Mouse (Mus musculus) induced T-regulatory cell, adult 2 months (primary cell): ENCODE data around the gene Mthfsd.

Experiments
- DNase-seq: peaks from one replicate; pipeline ENCODE4 v3.0.0-alpha.2; 2012; ENCODE audit warnings: low read depth

The Mthfsd gene

DNA sequence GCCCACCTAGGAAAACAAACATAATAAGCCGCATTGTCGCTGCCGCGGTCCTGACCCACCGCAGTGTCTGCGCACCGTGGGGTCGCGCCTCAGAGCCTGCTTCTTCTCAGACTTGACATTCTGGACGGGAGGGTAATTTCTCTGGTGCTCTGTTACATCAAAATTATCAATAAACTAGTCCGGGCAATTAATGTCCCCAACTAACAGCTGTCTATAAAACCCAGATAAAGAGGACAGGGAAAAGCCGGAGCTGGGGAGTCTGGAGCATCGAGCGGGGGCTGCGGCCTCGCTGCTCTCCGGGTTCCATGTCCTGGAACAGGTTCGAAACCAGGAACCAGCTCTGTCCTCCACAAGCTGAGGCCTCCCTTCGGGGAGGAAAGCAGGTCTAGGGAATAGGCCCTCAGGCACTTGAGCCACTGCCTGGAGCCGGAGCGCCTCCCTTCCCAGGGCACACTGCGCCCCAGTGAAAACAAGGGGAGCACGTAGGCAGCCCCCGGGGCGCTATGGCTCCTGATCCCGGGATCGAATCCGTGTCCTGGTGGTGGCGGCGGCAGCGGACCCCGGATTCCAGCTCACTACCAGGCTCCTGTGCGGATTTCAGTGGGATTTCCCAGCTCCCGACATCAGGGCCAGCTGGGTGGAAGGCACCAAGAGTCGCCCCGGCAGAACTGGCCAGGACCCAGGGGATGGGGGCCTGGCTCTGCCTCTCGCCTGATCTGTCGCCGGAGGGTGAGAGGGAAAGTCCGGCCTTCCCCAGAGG lies 19.1 kb downstream of the Mthfsd start:
- DNase-seq, result no peak

DNA sequence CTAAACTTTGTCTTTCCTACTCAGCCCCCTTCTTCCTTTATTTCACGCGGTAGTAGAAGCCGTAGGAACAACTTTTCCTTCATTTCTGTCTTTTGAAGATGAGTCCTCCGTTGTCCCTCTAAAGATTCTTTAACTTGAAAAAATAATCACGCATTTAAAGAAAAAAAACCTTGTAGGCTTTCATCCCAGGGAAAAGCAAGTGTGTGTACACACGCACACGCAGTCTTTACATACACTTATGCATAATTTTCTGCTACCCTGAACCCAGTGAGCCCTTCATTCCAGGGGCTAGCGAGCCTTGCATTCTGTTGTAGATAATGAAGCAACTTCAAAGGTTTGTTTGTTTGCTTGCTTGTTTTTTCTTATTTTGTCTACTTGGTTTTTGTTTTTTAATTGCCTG lies 19.9 kb downstream of the Mthfsd start:
- no peak for DNase-seq

GRCm38 (mm10) chr8:121086004-121086900 lies 21.9 kb downstream of the Mthfsd start:
- no peak for DNase-seq

DNA sequence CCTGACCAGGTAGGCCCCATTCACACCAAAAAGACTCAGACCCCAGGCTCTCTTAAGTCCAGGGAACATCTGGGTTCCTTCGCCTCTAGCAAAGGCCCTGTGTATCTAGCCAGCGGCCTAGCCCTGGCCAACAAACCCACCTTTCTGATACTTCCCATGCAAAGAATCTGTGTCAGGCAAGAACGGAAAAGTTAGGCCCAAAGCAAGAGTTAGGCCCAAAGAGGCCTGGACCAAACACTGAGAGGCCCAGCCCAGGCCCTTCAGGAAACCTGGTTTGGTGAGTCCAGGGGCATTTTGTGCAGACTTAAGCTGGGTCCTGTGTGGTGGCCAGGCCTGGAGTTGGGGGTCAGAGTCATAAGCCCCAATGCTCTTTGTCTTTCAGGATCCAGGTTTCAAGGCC lies 22.6 kb downstream of the Mthfsd start:
- no peak for DNase-seq

- no peak for DNase-seq
Observed at GRCm38 (mm10) chr8:121085011-121085410, 23.2 kb downstream of the Mthfsd start.

DNA sequence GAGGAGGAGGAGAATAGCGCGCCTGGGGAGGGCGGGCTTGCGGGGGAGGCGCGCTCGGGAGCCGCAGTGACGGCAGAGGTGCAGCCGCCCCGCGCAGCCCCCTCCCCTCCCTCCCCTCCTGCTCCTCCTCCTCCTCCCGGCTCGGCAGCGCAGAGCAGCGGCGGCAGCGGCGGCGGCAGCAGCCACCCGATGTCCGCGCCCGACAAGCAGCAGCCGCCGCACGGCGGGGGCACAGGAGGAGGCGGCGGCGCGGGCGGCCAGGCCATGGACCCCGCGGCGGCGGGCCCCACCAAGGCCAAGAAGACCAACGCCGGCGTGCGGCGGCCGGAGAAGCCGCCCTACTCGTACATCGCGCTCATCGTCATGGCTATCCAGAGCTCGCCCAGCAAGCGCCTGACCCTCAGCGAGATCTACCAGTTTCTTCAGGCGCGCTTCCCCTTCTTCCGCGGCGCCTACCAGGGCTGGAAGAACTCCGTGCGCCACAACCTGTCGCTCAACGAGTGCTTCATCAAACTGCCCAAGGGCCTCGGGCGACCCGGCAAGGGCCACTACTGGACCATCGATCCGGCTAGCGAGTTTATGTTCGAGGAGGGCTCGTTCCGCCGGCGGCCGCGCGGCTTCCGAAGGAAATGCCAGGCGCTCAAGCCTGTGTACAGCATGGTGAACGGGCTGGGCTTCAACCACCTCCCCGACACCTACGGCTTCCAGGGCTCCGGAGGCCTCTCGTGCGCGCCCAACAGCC lies 23.8 kb downstream of the Mthfsd start, which contains the start of gene Foxf1:
Gene Foxf1, plus strand, starts transcription at position 177 of the 742 bp plus-strand sequence.
- DNase-seq, result no peak

- no peak for DNase-seq
Observed at GRCm38 (mm10) chr8:121083936-121084209, 24.3 kb downstream of the Mthfsd start.

DNA sequence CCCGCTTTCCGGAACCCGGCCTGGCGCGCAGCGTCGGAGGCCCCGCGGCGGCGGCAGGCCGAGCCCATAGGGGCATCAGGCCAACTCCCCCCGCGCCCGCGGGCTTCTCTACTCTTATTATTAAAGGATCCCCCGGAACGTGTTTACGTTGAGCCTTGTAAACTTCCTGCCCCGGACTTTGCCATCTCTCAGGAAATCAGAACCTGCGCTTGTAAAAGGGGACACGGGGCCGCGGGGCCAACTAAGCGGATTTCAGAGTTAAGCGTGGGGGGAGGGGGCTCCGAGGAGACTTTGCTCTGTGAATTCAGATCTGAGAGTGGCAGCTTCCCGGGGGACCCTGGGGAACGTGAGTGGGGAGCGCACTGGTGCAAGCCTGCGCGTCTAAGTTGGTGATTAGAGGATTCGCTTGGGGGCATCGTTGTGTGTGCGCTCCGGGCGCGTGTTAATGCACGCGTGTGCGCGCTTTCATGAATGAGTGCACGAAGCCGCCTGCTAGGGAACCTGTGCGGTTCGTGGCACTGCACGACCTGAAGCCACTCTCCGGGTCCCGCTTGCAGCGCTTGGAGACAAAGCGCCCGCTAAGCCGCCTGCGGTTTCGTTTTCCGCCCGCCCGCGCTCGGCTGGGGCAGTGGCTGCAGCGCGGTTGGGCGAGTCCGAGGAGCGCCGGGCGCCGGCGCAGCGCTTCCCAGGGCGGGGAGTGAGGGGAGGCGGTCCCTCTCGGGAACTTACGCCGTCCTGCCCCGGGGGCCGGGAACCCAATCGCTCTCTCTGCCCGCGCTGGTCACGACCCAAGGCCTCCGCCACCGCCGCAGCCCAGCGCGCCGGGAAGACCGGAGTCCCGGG lies 24.9 kb downstream of the Mthfsd start:
- DNase-seq, result peak; percentile 30

GRCm38 (mm10) chr8:121082218-121083092 lies 25.7 kb downstream of the Mthfsd start:
- DNase-seq, result no peak

- DNase-seq, result no peak
Observed at GRCm38 (mm10) chr8:121081398-121081797, 26.8 kb downstream of the Mthfsd start.

GRCm38 (mm10) chr8:121080361-121081090 lies 27.7 kb downstream of the Mthfsd start:
- DNase-seq, result no peak

- DNase-seq, result no peak
Observed at GRCm38 (mm10) chr8:121079944-121080343, 28.2 kb downstream of the Mthfsd start.

DNA sequence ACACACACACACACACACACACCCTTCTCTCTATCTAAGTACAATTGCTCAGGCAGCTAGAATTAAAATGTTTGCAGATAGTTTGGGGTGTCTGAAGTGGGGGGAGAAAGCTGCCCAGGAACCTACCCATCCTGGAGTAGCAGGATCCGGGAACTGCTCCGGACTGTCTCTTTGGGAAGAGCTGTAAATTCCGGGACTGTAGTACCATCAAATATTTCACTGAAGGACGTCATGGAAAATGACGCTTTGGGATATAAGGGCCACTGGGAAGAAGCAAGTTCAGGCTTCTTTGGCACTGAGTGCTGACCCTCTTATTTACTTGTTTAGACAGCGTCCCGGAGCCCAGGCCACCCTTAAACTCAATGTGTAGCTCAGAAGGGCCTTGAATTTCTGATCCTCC lies 29.0 kb downstream of the Mthfsd start:
- DNase-seq, result no peak

GRCm38 (mm10) chr8:121078721-121079120 lies 29.5 kb downstream of the Mthfsd start:
- DNase-seq, result no peak

DNA sequence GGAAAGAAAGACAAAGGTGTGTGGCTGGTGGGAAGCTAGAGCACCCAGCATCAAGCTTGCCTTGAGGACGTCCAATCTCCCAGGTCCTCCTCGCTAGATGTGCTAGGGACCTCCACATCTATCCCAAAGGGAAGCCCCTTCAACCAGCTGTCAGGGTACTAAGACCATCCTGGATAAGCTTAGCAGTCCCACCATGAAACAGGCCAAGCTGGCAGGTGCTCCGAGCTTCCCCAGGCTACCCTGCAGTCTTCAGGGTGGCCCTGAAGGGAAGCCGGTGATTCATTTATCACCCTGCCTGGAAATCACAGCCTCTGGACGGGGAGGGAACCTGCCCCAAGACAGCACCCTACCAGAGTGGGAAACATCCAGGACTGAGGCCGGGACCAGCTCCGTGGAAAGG lies 31.6 kb downstream of the Mthfsd start:
- DNase-seq, result no peak

GRCm38 (mm10) chr8:121075936-121076335 lies 32.3 kb downstream of the Mthfsd start:
- no peak for DNase-seq

DNA sequence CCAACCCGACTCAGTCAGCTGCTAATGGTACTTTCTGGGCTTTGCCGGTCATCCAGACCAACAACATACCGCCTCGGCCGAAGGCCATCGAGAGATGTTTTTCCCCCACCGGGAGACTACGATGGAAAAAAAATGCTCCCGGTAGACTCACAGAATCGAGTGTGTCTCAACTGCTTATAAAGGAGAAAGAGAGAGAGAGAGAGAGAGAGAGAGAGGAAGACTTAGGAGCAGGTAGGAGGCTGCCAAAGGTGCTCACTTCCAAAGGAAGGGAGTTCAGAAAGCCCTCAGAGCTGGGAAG lies 33.4 kb downstream of the Mthfsd start:
- no peak for DNase-seq

- DNase-seq, result no peak
Observed at GRCm38 (mm10) chr8:121074108-121074847, 33.9 kb downstream of the Mthfsd start.
